Mouse (Mus musculus) heart, adult 2 months (tissue): Measurements from ENCODE around the gene Zfp831.

Source experiments
- CTCF ChIP-seq: fragments of 200-600 bp; IDR thresholded peaks from 2 replicates; pipeline ENCODE4 v1.8.1; 2022; ENCODE audit warnings: antibody characterized with exemption, mild to moderate bottlenecking, moderate library complexity
- EP300 ChIP-seq: fragments of 200-500 bp; IDR thresholded peaks from 2 replicates; pipeline ENCODE4 v1.6.1; 2011; ENCODE audit warnings: low read depth, low read length, control low read depth; ENCODE audit not compliant: insufficient read depth
- POLR2A ChIP-seq: fragments of 200-500 bp; IDR thresholded peaks from 2 replicates; pipeline ENCODE4 v1.6.1; 2011; ENCODE audit warnings: mild to moderate bottlenecking, low read depth, low read length, control low read depth; ENCODE audit not compliant: insufficient read depth

- TF ChIP-seq EP300 (no peak), CTCF (no peak), POLR2A (no peak)
These were observed 37.8 kb upstream of the Zfp831 start for GRCm38 (mm10) chr2:174605442-174606087.
